Mouse (Mus musculus) C2C12 (cell line): Measurements from ENCODE around the gene Tpm1.

Source experiments
- CTCF ChIP-seq: IDR thresholded peaks from one replicate; pipeline ENCODE4 v1.5.1; 2011; ENCODE audit not compliant: control insufficient read depth, insufficient read depth, insufficient read length
- MAX ChIP-seq: IDR thresholded peaks from one replicate; pipeline ENCODE4 v1.6.1; 2011; ENCODE audit warnings: mild to moderate bottlenecking, control low read depth

GRCm38 (mm10) chr9:67023371-67023770 lies 25.8 kb downstream of the Tpm1 start:
- TF ChIP-seq CTCF (no peak), MAX (no peak)
